Mouse (Mus musculus): ENCODE measurements around the gene Srcin1. TPM values are rescaled to one million over a fixed set of nuclear protein-coding genes. Genes with fewer than 3 reads are reported as not detected.

Srcin1 gene
- polyA plus RNA-seq, 1 experiment = 0.32 TPM

- no peak overlapping the region for H3K27ac ChIP-seq (ENCODE audit: control insufficient read depth, insufficient read depth, low read length)
- H3K27me3 ChIP-seq (ENCODE audit: control insufficient read depth, insufficient read depth, low read length) = no peaks in the 10 kb centered on the region
- H3K4me1 ChIP-seq (replicated peaks; ENCODE audit: control insufficient read depth, insufficient read depth, low read length) = no peaks in the 10 kb centered on the region
- H3K36me3 ChIP-seq (ENCODE audit: control insufficient read depth, insufficient read depth, low read length) = no peaks in the 10 kb centered on the region
- DNase-seq = peak; percentile 66
- H3K4me3 ChIP-seq (ENCODE audit: control insufficient read depth, insufficient read depth, low read length) = no peak overlapping the region
- TF ChIP-seq CTCF (IDR thresholded peaks at IDR 0.05; ENCODE audit: borderline replicate concordance, control insufficient read depth, extremely low read depth, insufficient read depth, low read length, poor library complexity) (peak; percentile 52; the same call in 1 of the 2 replicates), POLR2A (IDR thresholded peaks at IDR 0.05; ENCODE audit: control insufficient read depth, extremely low read depth, insufficient read depth, low read length, poor library complexity) (no peak)
- WGBS = 76% methylated on average over 8 of the region's 8 CpGs
Measured at GRCm38 (mm10) chr11:97476334-97477095, 99.5 kb downstream of the Srcin1 start.

- Histone ChIP-seq H3K4me3 (ENCODE audit: control insufficient read depth, insufficient read depth, low read length) (no peak overlapping the region), H3K27me3 (ENCODE audit: control insufficient read depth, insufficient read depth, low read length) (no peaks in the 10 kb centered on the region), H3K4me1 (replicated peaks; ENCODE audit: control insufficient read depth, insufficient read depth, low read length) (no peaks in the 10 kb centered on the region), H3K27ac (ENCODE audit: control insufficient read depth, insufficient read depth, low read length) (no peak overlapping the region), H3K36me3 (ENCODE audit: control insufficient read depth, insufficient read depth, low read length) (no peaks in the 10 kb centered on the region)
- WGBS = 95% methylated on average over 6 of the region's 6 CpGs
- TF ChIP-seq CTCF (IDR thresholded peaks at IDR 0.05; ENCODE audit: borderline replicate concordance, control insufficient read depth, extremely low read depth, insufficient read depth, low read length, poor library complexity) = no peak
- no peak for TF ChIP-seq POLR2A (IDR thresholded peaks at IDR 0.05; ENCODE audit: control insufficient read depth, extremely low read depth, insufficient read depth, low read length, poor library complexity)
- no peak for DNase-seq
Measured at GRCm38 (mm10) chr11:97471276-97471675, 104.7 kb downstream of the Srcin1 start.

- Histone ChIP-seq H3K4me1 (replicated peaks; ENCODE audit: control insufficient read depth, insufficient read depth, low read length) (no peaks in the 10 kb centered on the region), H3K27me3 (ENCODE audit: control insufficient read depth, insufficient read depth, low read length) (no peaks in the 10 kb centered on the region), H3K27ac (ENCODE audit: control insufficient read depth, insufficient read depth, low read length) (no peak overlapping the region), H3K4me3 (ENCODE audit: control insufficient read depth, insufficient read depth, low read length) (no peak overlapping the region), H3K36me3 (ENCODE audit: control insufficient read depth, insufficient read depth, low read length) (no peaks in the 10 kb centered on the region)
- TF ChIP-seq CTCF (IDR thresholded peaks at IDR 0.05; ENCODE audit: borderline replicate concordance, control insufficient read depth, extremely low read depth, insufficient read depth, low read length, poor library complexity) (no peak), POLR2A (IDR thresholded peaks at IDR 0.05; ENCODE audit: control insufficient read depth, extremely low read depth, insufficient read depth, low read length, poor library complexity) (no peak)
- no peak for DNase-seq
- 95% methylated on average over 7 of the region's 7 CpGs for WGBS
Measured at GRCm38 (mm10) chr11:97469828-97470227, 106.2 kb downstream of the Srcin1 start.

- Histone ChIP-seq H3K4me1 (replicated peaks; ENCODE audit: control insufficient read depth, insufficient read depth, low read length) (no peaks in the 10 kb centered on the region), H3K27me3 (ENCODE audit: control insufficient read depth, insufficient read depth, low read length) (no peaks in the 10 kb centered on the region), H3K27ac (ENCODE audit: control insufficient read depth, insufficient read depth, low read length) (no peak overlapping the region), H3K4me3 (ENCODE audit: control insufficient read depth, insufficient read depth, low read length) (no peak overlapping the region), H3K36me3 (ENCODE audit: control insufficient read depth, insufficient read depth, low read length) (no peaks in the 10 kb centered on the region)
- TF ChIP-seq POLR2A (IDR thresholded peaks at IDR 0.05; ENCODE audit: control insufficient read depth, extremely low read depth, insufficient read depth, low read length, poor library complexity) (no peak), CTCF (IDR thresholded peaks at IDR 0.05; ENCODE audit: borderline replicate concordance, control insufficient read depth, extremely low read depth, insufficient read depth, low read length, poor library complexity) (no peak)
- WGBS = 69% methylated on average over 14 of the region's 14 CpGs
- DNase-seq = peak; percentile 84
Measured at GRCm38 (mm10) chr11:97468639-97469287, 107.2 kb downstream of the Srcin1 start.

- WGBS = 93% methylated on average over 10 of the region's 10 CpGs
- no peaks in the 10 kb centered on the region for H3K36me3 ChIP-seq (ENCODE audit: control insufficient read depth, insufficient read depth, low read length)
- H3K27ac ChIP-seq (ENCODE audit: control insufficient read depth, insufficient read depth, low read length) = no peak overlapping the region
- no peak for TF ChIP-seq CTCF (IDR thresholded peaks at IDR 0.05; ENCODE audit: borderline replicate concordance, control insufficient read depth, extremely low read depth, insufficient read depth, low read length, poor library complexity)
- TF ChIP-seq POLR2A (IDR thresholded peaks at IDR 0.05; ENCODE audit: control insufficient read depth, extremely low read depth, insufficient read depth, low read length, poor library complexity) = no peak
- no peaks in the 10 kb centered on the region for H3K4me1 ChIP-seq (replicated peaks; ENCODE audit: control insufficient read depth, insufficient read depth, low read length)
- H3K4me3 ChIP-seq (ENCODE audit: control insufficient read depth, insufficient read depth, low read length) = no peak overlapping the region
- no peaks in the 10 kb centered on the region for H3K27me3 ChIP-seq (ENCODE audit: control insufficient read depth, insufficient read depth, low read length)
- no peak for DNase-seq
Measured at GRCm38 (mm10) chr11:97466444-97467160, 109.4 kb downstream of the Srcin1 start.

- no peak for DNase-seq
- 95% methylated on average over 12 of the region's 12 CpGs for WGBS
- H3K27ac ChIP-seq (ENCODE audit: control insufficient read depth, insufficient read depth, low read length) = no peak overlapping the region
- no peaks in the 10 kb centered on the region for H3K36me3 ChIP-seq (ENCODE audit: control insufficient read depth, insufficient read depth, low read length)
- H3K4me3 ChIP-seq (ENCODE audit: control insufficient read depth, insufficient read depth, low read length) = no peak overlapping the region
- no peak for TF ChIP-seq CTCF (IDR thresholded peaks at IDR 0.05; ENCODE audit: borderline replicate concordance, control insufficient read depth, extremely low read depth, insufficient read depth, low read length, poor library complexity)
- no peak for TF ChIP-seq POLR2A (IDR thresholded peaks at IDR 0.05; ENCODE audit: control insufficient read depth, extremely low read depth, insufficient read depth, low read length, poor library complexity)
- no peaks in the 10 kb centered on the region for H3K27me3 ChIP-seq (ENCODE audit: control insufficient read depth, insufficient read depth, low read length)
- H3K4me1 ChIP-seq (replicated peaks; ENCODE audit: control insufficient read depth, insufficient read depth, low read length) = no peaks in the 10 kb centered on the region
Measured at GRCm38 (mm10) chr11:97465957-97466356, 110.0 kb downstream of the Srcin1 start.
